Mouse (Mus musculus): Measurements from ENCODE around the gene Ahcyl1. TPM values are rescaled to one million over a fixed set of nuclear protein-coding genes. Genes with fewer than 3 reads are reported as not detected.

Ahcyl1 gene
- total and polyA plus RNA-seq, 3 experiments, result 31.3 to 83.4 (median 32.5) TPM

DNA sequence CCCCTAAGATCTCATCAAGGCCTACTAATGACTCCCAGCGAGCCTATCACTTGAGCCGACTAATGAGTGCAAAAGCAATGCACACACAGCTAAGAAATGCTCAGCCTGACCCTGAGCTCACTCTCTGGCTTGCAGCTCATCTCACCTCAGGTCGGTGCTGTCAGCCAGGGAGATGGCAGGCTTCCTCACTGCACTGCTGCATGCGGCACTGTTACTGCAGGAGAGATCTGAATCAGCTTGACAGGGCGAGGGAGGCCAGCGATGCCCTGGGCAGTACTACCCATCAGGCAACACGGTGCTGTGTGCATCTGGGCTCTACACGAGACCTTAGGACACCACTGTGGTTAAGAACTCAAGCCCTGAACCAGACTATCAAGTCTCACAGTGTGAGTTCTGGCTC is 70.8 kb downstream of the Ahcyl1 start:
- Histone ChIP-seq H3K36me3 (replicated peaks in 1 of 2; ENCODE audit: control insufficient read depth in 1 of 2, insufficient read depth in 1 of 2, low read length in 1 of 2) (peaks cover 63 to 90% of the 10 kb centered on the region in 2 experiments), H3K79me2 (replicated peaks; ENCODE audit: control insufficient read depth, extremely low read depth, insufficient read depth, poor library complexity, severe bottlenecking) (no peaks in the 10 kb centered on the region), H3K27me3 (replicated peaks) (no peaks in the 10 kb centered on the region), H3K4me2 (ENCODE audit: insufficient read depth, low read depth, poor library complexity, severe bottlenecking) (no peak overlapping the region), H3K9ac (ENCODE audit: insufficient read depth, low read depth) (no peak overlapping the region), H3K4me3 (replicated peaks in 1 of 3; ENCODE audit: low read depth in 2 of 3, low read length in 2 of 3, poor library complexity in 1 of 3) (no peak overlapping the region), H3K9me3 (replicated peaks; ENCODE audit: low read length) (no peaks in the 10 kb centered on the region), H3K27ac (ENCODE audit: insufficient read depth, low read depth) (no peak overlapping the region), H3K4me1 (ENCODE audit: control insufficient read depth in 1 of 2, insufficient read depth in 2 of 2) (peaks cover 6 to 28% of the 10 kb centered on the region in 2 experiments; a peak in 3 of 4 replicates)
- in situ Hi-C loops (cut with MboI; ENCODE audit: low pct_ligation_motif_present, low pct_unique_long_range_greater_than_20kb, low sequenced_read_pairs), result no loop called here
- TF ChIP-seq RAD21 (IDR thresholded peaks at IDR 0.05; ENCODE audit: low read depth, low read length) (no peak), ZC3H11A (IDR thresholded peaks at IDR 0.05; ENCODE audit: low read depth, low read length) (no peak), PAX5 (IDR thresholded peaks at IDR 0.05; ENCODE audit: low read length) (no peak), MXI1 (IDR thresholded peaks at IDR 0.05; ENCODE audit: low read depth, low read length) (no peak), ZKSCAN1 (IDR thresholded peaks at IDR 0.05; ENCODE audit: borderline replicate concordance, low read depth, low read length) (no peak), CHD1 (IDR thresholded peaks at IDR 0.05; ENCODE audit: low read depth, low read length) (no peak), JUN (IDR thresholded peaks at IDR 0.05; ENCODE audit: insufficient read depth, low read depth, low read length) (no peak), IRF4 (IDR thresholded peaks at IDR 0.05; ENCODE audit: low read depth, low read length) (no peak), ZNF384 (IDR thresholded peaks at IDR 0.05; ENCODE audit: low read depth, low read length) (no peak), ETS1 (conservative IDR thresholded peaks at IDR 0.05; ENCODE audit: low read depth, low read length) (no peak), TCF12 (IDR thresholded peaks at IDR 0.05; ENCODE audit: low read depth, low read length) (no peak)
- dilution Hi-C loops (cut with MboI; ENCODE audit: extremely low pct_ligation_motif_present, extremely low pct_unique_long_range_greater_than_20kb, low sequenced_read_pairs), result no loop called here
- DNase-seq (ENCODE audit: extremely low read depth), result no peak

DNA sequence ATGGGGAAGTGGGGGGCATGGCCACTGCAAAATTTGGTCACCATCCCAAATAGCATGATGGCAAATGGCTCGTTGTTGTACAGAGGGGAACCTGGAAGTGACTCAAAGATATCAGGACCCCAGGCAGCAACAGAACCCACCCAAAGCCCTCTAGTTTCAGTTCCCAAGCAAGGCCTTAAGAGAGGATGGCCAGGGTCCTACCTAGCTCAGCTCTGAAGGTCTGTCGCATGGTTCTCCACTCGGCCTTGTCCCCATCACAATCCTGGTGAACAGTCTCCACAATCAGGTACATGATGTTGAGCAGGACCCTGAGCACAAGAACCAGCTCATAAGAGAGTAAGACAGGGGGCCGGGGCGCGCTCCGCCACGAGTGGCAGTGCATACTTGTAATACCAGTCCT is 71.9 kb downstream of the Ahcyl1 start:
- H3K27me3 ChIP-seq (replicated peaks), result no peaks in the 10 kb centered on the region
- TF ChIP-seq BHLHE40 (IDR thresholded peaks at IDR 0.05; ENCODE audit: low read depth, low read length) (no peak), MAX (IDR thresholded peaks at IDR 0.05; ENCODE audit: low read length) (no peak), SIN3A (IDR thresholded peaks at IDR 0.05; ENCODE audit: low read length) (no peak), ZKSCAN1 (IDR thresholded peaks at IDR 0.05; ENCODE audit: borderline replicate concordance, low read depth, low read length) (no peak), PAX5 (IDR thresholded peaks at IDR 0.05; ENCODE audit: low read length) (no peak), ZNF384 (IDR thresholded peaks at IDR 0.05; ENCODE audit: low read depth, low read length) (no peak), SMC3 (IDR thresholded peaks at IDR 0.05; ENCODE audit: low read depth, low read length) (no peak), CHD1 (IDR thresholded peaks at IDR 0.05; ENCODE audit: low read depth, low read length) (no peak), E2F4 (IDR thresholded peaks at IDR 0.05; ENCODE audit: insufficient replicate concordance, low read depth, low read length) (no peak), NELFE (IDR thresholded peaks at IDR 0.05; ENCODE audit: low read depth, low read length) (no peak), ETS1 (conservative IDR thresholded peaks at IDR 0.05; ENCODE audit: low read depth, low read length) (no peak), RAD21 (IDR thresholded peaks at IDR 0.05; ENCODE audit: low read depth, low read length) (no peak), NRF1 (IDR thresholded peaks at IDR 0.05; ENCODE audit: low read depth, low read length) (no peak), USF1 (IDR thresholded peaks at IDR 0.05; ENCODE audit: low read depth, low read length) (no peak), JUND (conservative IDR thresholded peaks at IDR 0.05; ENCODE audit: low read depth, low read length) (no peak), KAT2A (IDR thresholded peaks at IDR 0.05; ENCODE audit: insufficient replicate concordance, low read length) (no peak), POLR2AphosphoS2 (IDR thresholded peaks at IDR 0.05; ENCODE audit: low read depth, low read length) (no peak), USF2 (conservative IDR thresholded peaks at IDR 0.05; ENCODE audit: low read depth, low read length) (no peak)
- H3K9me3 ChIP-seq (replicated peaks; ENCODE audit: low read length), result no peaks in the 10 kb centered on the region
- no peaks in the 10 kb centered on the region for H3K79me2 ChIP-seq (replicated peaks; ENCODE audit: control insufficient read depth, extremely low read depth, insufficient read depth, poor library complexity, severe bottlenecking)
- H3K4me2 ChIP-seq (ENCODE audit: insufficient read depth, low read depth, poor library complexity, severe bottlenecking), result no peak overlapping the region
- H3K27ac ChIP-seq (ENCODE audit: insufficient read depth, low read depth), result no peak overlapping the region
- no peak for DNase-seq (ENCODE audit: extremely low read depth)
- peaks cover 4 to 18% of the 10 kb centered on the region in 2 experiments; a peak in 3 of 4 replicates for H3K4me1 ChIP-seq (ENCODE audit: control insufficient read depth in 1 of 2, insufficient read depth in 2 of 2)
- dilution Hi-C loops (cut with MboI; ENCODE audit: extremely low pct_ligation_motif_present, extremely low pct_unique_long_range_greater_than_20kb, low sequenced_read_pairs), result no loop called here
- no peak overlapping the region for H3K9ac ChIP-seq (ENCODE audit: insufficient read depth, low read depth)
- in situ Hi-C loops (cut with MboI; ENCODE audit: low pct_ligation_motif_present, low pct_unique_long_range_greater_than_20kb, low sequenced_read_pairs), result no loop called here
- peaks cover 68 to 97% of the 10 kb centered on the region in 2 experiments for H3K36me3 ChIP-seq (replicated peaks in 1 of 2; ENCODE audit: control insufficient read depth in 1 of 2, insufficient read depth in 1 of 2, low read length in 1 of 2)
- no peak overlapping the region for H3K4me3 ChIP-seq (replicated peaks in 1 of 3; ENCODE audit: low read depth in 2 of 3, low read length in 2 of 3, poor library complexity in 1 of 3)
